Comparison of ENCODE assay signal across 16 mouse cellular contexts in genomic region chr2:152085414-152085813, GRCm38 (mm10). TPM values are rescaled to one million over a fixed set of nuclear protein-coding genes. Genes with fewer than 3 reads are reported as not detected.
DNase-seq lines count a peak whose midpoint lies in the region; ATAC-seq and TF ChIP-seq lines count a peak whose summit lies in the region.
"Had no signal": no experiment of that assay in that cellular context is flagged by ENCODE, and none has a peak within 500 bp of the region (broad histone marks: within the 10 kb centered on the region; RNA-seq: fewer than 3 reads in every experiment).

No protein-coding gene starts in this region.

- H3K9me3 ChIP-seq in MEL (replicated peaks; ENCODE audit: insufficient read depth, low read length), result no peaks in the 10 kb centered on the region
- H3K9me3 ChIP-seq in forebrain, embryonic 14.5 days (replicated peaks; ENCODE audit: control insufficient read depth, low read length), result no peaks in the 10 kb centered on the region
- no peaks in the 10 kb centered on the region for H3K9me3 ChIP-seq in hindbrain, embryonic 16.5 days (ENCODE audit: control insufficient read depth, low read length)
- H3K9me3 ChIP-seq in midbrain, embryonic 16.5 days (replicated peaks; ENCODE audit: control insufficient read depth, low read length, poor library complexity, severe bottlenecking), result no peaks in the 10 kb centered on the region

- H3K27ac ChIP-seq in MEL (ENCODE audit: control insufficient read depth, low read depth, low read length), result no peak overlapping the region
- no peak overlapping the region for H3K27ac ChIP-seq in forebrain, embryonic 14.5 days (ENCODE audit: low read depth, low read length)
- H3K27ac ChIP-seq in hindbrain, embryonic 16.5 days (ENCODE audit: low read depth, low read length), result 0 out of 2 replicates have a peak overlapping the region, but pooled peaks have one; percentile 5
- no peak overlapping the region for H3K27ac ChIP-seq in midbrain, embryonic 16.5 days (ENCODE audit: low read length)
- H3K27ac ChIP-seq: gastrocnemius, adult 2 months; macrophage had no signal

- H3K9ac ChIP-seq in MEL (ENCODE audit: control insufficient read depth, low read depth, low read length, poor library complexity, severe bottlenecking), result no peak overlapping the region
- H3K9ac ChIP-seq in forebrain, embryonic 14.5 days (ENCODE audit: low read length), result peak overlapping the region; percentile 14; the same call in 1 of the 2 replicates
- H3K9ac ChIP-seq in hindbrain, embryonic 16.5 days (ENCODE audit: low read depth, low read length), result no peak overlapping the region
- peak overlapping the region; percentile 30; the same call in 1 of the 2 replicates for H3K9ac ChIP-seq in midbrain, embryonic 16.5 days (ENCODE audit: low read depth, low read length)
- H3K9ac ChIP-seq: liver, postnatal 0 days had no signal

- no peaks in the 10 kb centered on the region for H3K79me2 ChIP-seq in MEL (ENCODE audit: control insufficient read depth, insufficient read depth, low read length, poor library complexity)

- peaks cover 0 to 3% of the 10 kb centered on the region in 2 experiments; a peak in 2 of 4 replicates for H3K36me3 ChIP-seq in MEL (ENCODE audit: control insufficient read depth in 1 of 2, insufficient read depth in 2 of 2, low read length in 2 of 2)
- peaks cover 36% of the 10 kb centered on the region; the same call in 1 of the 2 replicates for H3K36me3 ChIP-seq in forebrain, embryonic 14.5 days (ENCODE audit: control insufficient read depth, insufficient read depth, low read length)
- H3K36me3 ChIP-seq in hindbrain, embryonic 16.5 days (ENCODE audit: control insufficient read depth, insufficient read depth, low read length), result no peaks in the 10 kb centered on the region
- H3K36me3 ChIP-seq in midbrain, embryonic 16.5 days (ENCODE audit: control insufficient read depth, insufficient read depth, low read length), result no peaks in the 10 kb centered on the region

- TF ChIP-seq EP300 in MEL (IDR thresholded peaks at IDR 0.05; ENCODE audit: low read depth in 1 of 2, low read length in 2 of 2), result no peak; a peak in 1 of 4 replicates

- WGBS in forebrain, embryonic 14.5 days, result 85% methylated on average over 6 of the region's 6 CpGs
- 72% methylated on average over 6 of the region's 6 CpGs for WGBS in hindbrain, embryonic 16.5 days
- 67% methylated on average over 6 of the region's 6 CpGs for WGBS in midbrain, embryonic 16.5 days

- H3K4me1 ChIP-seq in MEL (ENCODE audit: control insufficient read depth in 1 of 2, insufficient read depth in 2 of 2, low read length in 2 of 2), result peaks cover 0 to 9% of the 10 kb centered on the region in 2 experiments; a peak in 1 of 4 replicates
- H3K4me1 ChIP-seq in forebrain, embryonic 14.5 days (ENCODE audit: control insufficient read depth, insufficient read depth, low read length), result peaks cover 17% of the 10 kb centered on the region
- H3K4me1 ChIP-seq in hindbrain, embryonic 16.5 days (ENCODE audit: control insufficient read depth, insufficient read depth, low read depth, low read length), result peaks cover 42% of the 10 kb centered on the region
- peaks cover 38% of the 10 kb centered on the region for H3K4me1 ChIP-seq in midbrain, embryonic 16.5 days (ENCODE audit: control insufficient read depth, insufficient read depth, low read length)

- H3K4me3 ChIP-seq in MEL (ENCODE audit: control insufficient read depth in 1 of 2, insufficient read depth in 1 of 2, low read depth in 2 of 2, low read length in 2 of 2), result no peak overlapping the region
- peak overlapping the region; percentile 92 for H3K4me3 ChIP-seq in forebrain, embryonic 14.5 days (ENCODE audit: low read depth, low read length)
- H3K4me3 ChIP-seq in hindbrain, embryonic 16.5 days (ENCODE audit: low read length), result no peak overlapping the region
- H3K4me3 ChIP-seq in midbrain, embryonic 16.5 days (ENCODE audit: low read depth, low read length), result no peak overlapping the region
- H3K4me3 ChIP-seq: gastrocnemius, adult 2 months had no signal

- no peak for TF ChIP-seq CTCF in MEL (IDR thresholded peaks at IDR 0.05 in 2 of 3, conservative IDR thresholded peaks at IDR 0.05 in 1 of 3; ENCODE audit: control insufficient read depth in 1 of 3, insufficient read depth in 1 of 3, low read depth in 2 of 3, low read length in 3 of 3, poor library complexity in 1 of 3, severe bottlenecking in 1 of 3)

- H3K27me3 ChIP-seq in MEL (ENCODE audit: control insufficient read depth in 1 of 2, insufficient read depth in 2 of 2, low read length in 2 of 2), result no peaks in the 10 kb centered on the region
- no peaks in the 10 kb centered on the region for H3K27me3 ChIP-seq in forebrain, embryonic 14.5 days (replicated peaks; ENCODE audit: control insufficient read depth, insufficient read depth, low read length)
- H3K27me3 ChIP-seq in hindbrain, embryonic 16.5 days (replicated peaks; ENCODE audit: control insufficient read depth, insufficient read depth, low read length), result no peaks in the 10 kb centered on the region
- H3K27me3 ChIP-seq in midbrain, embryonic 16.5 days (ENCODE audit: control insufficient read depth, insufficient read depth, low read depth, low read length), result no peaks in the 10 kb centered on the region

- TF ChIP-seq RAD21 in MEL (IDR thresholded peaks at IDR 0.05; ENCODE audit: low read depth, low read length), result no peak

- DNase-seq in MEL (ENCODE audit: low read depth, low spot score), result peak; percentile 58
- DNase-seq in forebrain, embryonic 14.5 days (ENCODE audit: low spot score), result no peak
- DNase-seq in natural killer cell, adult 2 months (ENCODE audit: low spot score in 2 of 2), result no peak
- no peak for DNase-seq in kidney, adult 11 months
- no peak for DNase-seq in urinary bladder, postnatal 14 days (ENCODE audit: low spot score)
- DNase-seq: cerebellum, adult 2 months; gastrocnemius, adult 2 months; heart, postnatal 14 days; kidney, postnatal 36 days; layer of hippocampus, postnatal 36 days; liver, postnatal 0 days had no signal

- H3K4me2 ChIP-seq in forebrain, embryonic 14.5 days (ENCODE audit: low read length), result peak overlapping the region; percentile 83
- peak overlapping the region; percentile 66 for H3K4me2 ChIP-seq in hindbrain, embryonic 16.5 days (ENCODE audit: low read length)
- H3K4me2 ChIP-seq in midbrain, embryonic 16.5 days (ENCODE audit: low read length), result peak overlapping the region; percentile 77

- no peak for ATAC-seq in forebrain, embryonic 14.5 days
- ATAC-seq in hindbrain, embryonic 16.5 days, result no peak
- ATAC-seq in midbrain, embryonic 16.5 days, result no peak
- ATAC-seq: intestine, embryonic 16.5 days; liver, postnatal 0 days had no signal

- TF ChIP-seq POLR2A in MEL (IDR thresholded peaks at IDR 0.05; ENCODE audit: control insufficient read depth in 1 of 2, insufficient read depth in 1 of 2, low read depth in 1 of 2, low read length in 2 of 2, poor library complexity in 1 of 2), result no peak

TF ChIP-seq in MEL, 35 proteins besides CTCF, POLR2A, EP300 and RAD21:
- no peak for TF ChIP-seq MYB (IDR thresholded peaks at IDR 0.05; ENCODE audit: low read depth, low read length)
- peak; percentile 17; the same call in 1 of the 2 replicates for TF ChIP-seq TAL1 (IDR thresholded peaks at IDR 0.05; ENCODE audit: low read length)
- TF ChIP-seq GATA1 (IDR thresholded peaks at IDR 0.05; ENCODE audit: low read depth, low read length), result peak; percentile 51; the same call in 1 of the 2 replicates

RNA-seq across cellular contexts. Expression of gene Scrt2, which starts 4.1 kb away (rescaled TPM):
- total RNA-seq in MEL (2012; rRNA removed), result not detected in 2 replicates
- not detected for polyA plus RNA-seq in MEL (2012; ENCODE audit: insufficient read depth in 1 of 2, insufficient read length in 2 of 2, low read depth in 1 of 2, low replicate concordance in 2 of 2, missing spikeins in 1 of 2)
- 16.1 and 16.2 TPM in 2 replicates for polyA plus RNA-seq in forebrain, embryonic 14.5 days (2014; fragmentation: Nextera tagmentation; extraction: Ambion mirVana)
- 7.6 and 8.0 TPM in 2 replicates for polyA plus RNA-seq in hindbrain, embryonic 16.5 days (2015; fragmentation: Nextera tagmentation; extraction: Ambion mirVana)
- polyA plus RNA-seq in midbrain, embryonic 16.5 days (2015; fragmentation: Nextera tagmentation; extraction: Ambion mirVana), result 5.8 and 7.7 TPM in 2 replicates
- total RNA-seq: gastrocnemius, adult 2 months; heart, adult 8-10 months; heart, postnatal 14 days had no signal
- polyA plus RNA-seq: intestine, embryonic 16.5 days; liver, postnatal 0 days; macrophage had no signal

RNA-seq across cellular contexts. Expression of gene Srxn1, which starts 19.9 kb away (rescaled TPM):
- total RNA-seq in MEL (2012; rRNA removed), result 27.4 and 31.3 TPM in 2 replicates
- polyA plus RNA-seq in MEL (2012; ENCODE audit: insufficient read depth in 1 of 2, insufficient read length in 2 of 2, low read depth in 1 of 2, low replicate concordance in 2 of 2, missing spikeins in 1 of 2), result 10 to 100 TPM in 1 of 2 experiments, not detected in 1; 48.6 TPM
- polyA plus RNA-seq in forebrain, embryonic 14.5 days (2014; fragmentation: Nextera tagmentation; extraction: Ambion mirVana), result 11.8 and 12.0 TPM in 2 replicates
- 28.6 and 32.1 TPM in 2 replicates for polyA plus RNA-seq in hindbrain, embryonic 16.5 days (2015; fragmentation: Nextera tagmentation; extraction: Ambion mirVana)
- polyA plus RNA-seq in midbrain, embryonic 16.5 days (2015; fragmentation: Nextera tagmentation; extraction: Ambion mirVana), result 21.8 and 25.4 TPM in 2 replicates

RNA-seq across cellular contexts. Expression of gene Tcf15, which starts 57.9 kb away (rescaled TPM):
- not detected in 2 replicates for total RNA-seq in MEL (2012; rRNA removed)
- polyA plus RNA-seq in MEL (2012; ENCODE audit: insufficient read depth in 1 of 2, insufficient read length in 2 of 2, low read depth in 1 of 2, low replicate concordance in 2 of 2, missing spikeins in 1 of 2), result not detected
- polyA plus RNA-seq in forebrain, embryonic 14.5 days (2014; fragmentation: Nextera tagmentation; extraction: Ambion mirVana), result 1.1 and 1.7 TPM in 2 replicates
- 1.3 TPM in 2 replicates for polyA plus RNA-seq in hindbrain, embryonic 16.5 days (2015; fragmentation: Nextera tagmentation; extraction: Ambion mirVana)
- 0.69 and 1.0 TPM in 2 replicates for polyA plus RNA-seq in midbrain, embryonic 16.5 days (2015; fragmentation: Nextera tagmentation; extraction: Ambion mirVana)
- polyA plus RNA-seq: macrophage had no signal

Comparison
In these comparisons a context has a peak if more than half of its experiments do, and no peak if none do; other contexts are left out.
1. H3K9ac ChIP-seq: peak in forebrain, embryonic 14.5 days (single experiment) and midbrain, embryonic 16.5 days (single experiment); none in MEL (single experiment) and hindbrain, embryonic 16.5 days (single experiment).
2. Peak in every context shown above with its lines, with median percentiles within 50 percentile points of each other: H3K4me2 ChIP-seq.